Mouse (Mus musculus): Measurements from ENCODE around the gene Axdnd1. TPM values are rescaled to one million over a fixed set of nuclear protein-coding genes. Genes with fewer than 3 reads are reported as not detected.

Gene Axdnd1
- total RNA-seq, 1 experiment: 0.49 TPM

- peaks cover 8% of the 10 kb centered on the region; the same call in 1 of the 2 replicates for H3K36me3 ChIP-seq (ENCODE audit: control insufficient read depth, insufficient read depth, low read length, poor library complexity, severe bottlenecking)
- in situ Hi-C loops (cut with MboI; ENCODE audit: low sequenced_read_pairs in 2 of 2, unreplicated experiment in 2 of 2): no loop called here
These were observed 33.4 kb upstream of the Axdnd1 start for GRCm38 (mm10) chr1:156454384-156454783.

GRCm38 (mm10) chr1:156453876-156454275, 32.9 kb upstream of the Axdnd1 start:
- in situ Hi-C loops (cut with MboI; ENCODE audit: low sequenced_read_pairs in 2 of 2, unreplicated experiment in 2 of 2): no loop called here
- no peak overlapping the region for H3K27ac ChIP-seq (ENCODE audit: insufficient read depth, low read depth, low read length, poor library complexity, severe bottlenecking)
- no peak overlapping the region for H3K4me3 ChIP-seq (ENCODE audit: insufficient read depth in 1 of 2, low read depth in 1 of 2, low read length in 2 of 2, poor library complexity in 1 of 2, severe bottlenecking in 1 of 2)
- H3K9ac ChIP-seq (ENCODE audit: insufficient read depth, low read depth, low read length, poor library complexity, severe bottlenecking): no peak overlapping the region
- peaks cover 0 to 5% of the 10 kb centered on the region in 2 experiments; a peak in 1 of 4 replicates for H3K4me1 ChIP-seq (ENCODE audit: control insufficient read depth in 2 of 2, insufficient read depth in 2 of 2, low read length in 2 of 2, poor library complexity in 1 of 2)
- no peaks in the 10 kb centered on the region for H3K9me3 ChIP-seq (ENCODE audit: control insufficient read depth, insufficient read depth, low read depth, low read length)
- peaks cover 8% of the 10 kb centered on the region; the same call in 1 of the 2 replicates for H3K36me3 ChIP-seq (ENCODE audit: control insufficient read depth, insufficient read depth, low read length, poor library complexity, severe bottlenecking)
- TF ChIP-seq ZC3H11A (IDR thresholded peaks at IDR 0.05; ENCODE audit: borderline replicate concordance, low read depth, low read length) (no peak), MAFK (IDR thresholded peaks at IDR 0.05; ENCODE audit: insufficient read depth, low read depth, low read length) (no peak)
- no peak for DNase-seq (ENCODE audit: low read depth, low spot score)

More at GRCm38 (mm10) chr1:156454384-156454783, 33.4 kb upstream of the Axdnd1 start:
- TF ChIP-seq CHD2 (IDR thresholded peaks at IDR 0.05; ENCODE audit: low read depth, low read length) (no peak), ZNF384 (IDR thresholded peaks at IDR 0.05; ENCODE audit: low read depth, low read length) (no peak), HCFC1 (IDR thresholded peaks at IDR 0.05; ENCODE audit: borderline replicate concordance, insufficient read depth, low read length) (no peak), MAFK (IDR thresholded peaks at IDR 0.05; ENCODE audit: insufficient read depth, low read depth, low read length) (no peak), ZC3H11A (IDR thresholded peaks at IDR 0.05; ENCODE audit: borderline replicate concordance, low read depth, low read length) (no peak)
- Histone ChIP-seq H3K9me3 (ENCODE audit: control insufficient read depth, insufficient read depth, low read depth, low read length) (no peaks in the 10 kb centered on the region), H3K27ac (ENCODE audit: insufficient read depth, low read depth, low read length, poor library complexity, severe bottlenecking) (no peak overlapping the region), H3K4me1 (ENCODE audit: control insufficient read depth in 2 of 2, insufficient read depth in 2 of 2, low read length in 2 of 2, poor library complexity in 1 of 2) (peaks cover 0 to 3% of the 10 kb centered on the region in 2 experiments; a peak in 1 of 4 replicates), H3K9ac (ENCODE audit: insufficient read depth, low read depth, low read length, poor library complexity, severe bottlenecking) (no peak overlapping the region), H3K4me3 (ENCODE audit: insufficient read depth in 1 of 2, low read depth in 1 of 2, low read length in 2 of 2, poor library complexity in 1 of 2, severe bottlenecking in 1 of 2) (no peak overlapping the region)
- DNase-seq (ENCODE audit: low read depth, low spot score): no peak

GRCm38 (mm10) chr1:156450478-156450877, 29.5 kb upstream of the Axdnd1 start:
- Histone ChIP-seq H3K4me3 (ENCODE audit: insufficient read depth in 1 of 2, low read depth in 1 of 2, low read length in 2 of 2, poor library complexity in 1 of 2, severe bottlenecking in 1 of 2) (no peak overlapping the region), H3K36me3 (ENCODE audit: control insufficient read depth, insufficient read depth, low read length, poor library complexity, severe bottlenecking) (peaks cover 6% of the 10 kb centered on the region; the same call in 1 of the 2 replicates), H3K9me3 (ENCODE audit: control insufficient read depth, insufficient read depth, low read depth, low read length) (no peaks in the 10 kb centered on the region), H3K9ac (ENCODE audit: insufficient read depth, low read depth, low read length, poor library complexity, severe bottlenecking) (no peak overlapping the region), H3K4me1 (ENCODE audit: control insufficient read depth in 2 of 2, insufficient read depth in 2 of 2, low read length in 2 of 2, poor library complexity in 1 of 2) (peaks cover 0 to 5% of the 10 kb centered on the region in 2 experiments; a peak in 1 of 4 replicates), H3K27ac (ENCODE audit: insufficient read depth, low read depth, low read length, poor library complexity, severe bottlenecking) (no peak overlapping the region)
- in situ Hi-C loops (cut with MboI; ENCODE audit: low sequenced_read_pairs in 2 of 2, unreplicated experiment in 2 of 2): no loop called here
- no peak for DNase-seq (ENCODE audit: low read depth, low spot score)
- TF ChIP-seq MAFK (IDR thresholded peaks at IDR 0.05; ENCODE audit: insufficient read depth, low read depth, low read length) (peak; percentile 85), HCFC1 (IDR thresholded peaks at IDR 0.05; ENCODE audit: borderline replicate concordance, insufficient read depth, low read length) (no peak)

GRCm38 (mm10) chr1:156449691-156450090, 28.7 kb upstream of the Axdnd1 start:
- Histone ChIP-seq H3K36me3 (ENCODE audit: control insufficient read depth, insufficient read depth, low read length, poor library complexity, severe bottlenecking) (peaks cover 2% of the 10 kb centered on the region; the same call in 1 of the 2 replicates), H3K9ac (ENCODE audit: insufficient read depth, low read depth, low read length, poor library complexity, severe bottlenecking) (no peak overlapping the region), H3K4me1 (ENCODE audit: control insufficient read depth in 2 of 2, insufficient read depth in 2 of 2, low read length in 2 of 2, poor library complexity in 1 of 2) (peaks cover 0 to 5% of the 10 kb centered on the region in 2 experiments; a peak in 1 of 4 replicates), H3K4me3 (ENCODE audit: insufficient read depth in 1 of 2, low read depth in 1 of 2, low read length in 2 of 2, poor library complexity in 1 of 2, severe bottlenecking in 1 of 2) (no peak overlapping the region), H3K9me3 (ENCODE audit: control insufficient read depth, insufficient read depth, low read depth, low read length) (no peaks in the 10 kb centered on the region), H3K27ac (ENCODE audit: insufficient read depth, low read depth, low read length, poor library complexity, severe bottlenecking) (no peak overlapping the region)
- in situ Hi-C loops (cut with MboI; ENCODE audit: low sequenced_read_pairs in 2 of 2, unreplicated experiment in 2 of 2): no loop called here
- no peak for DNase-seq (ENCODE audit: low read depth, low spot score)
- TF ChIP-seq MAFK (IDR thresholded peaks at IDR 0.05; ENCODE audit: insufficient read depth, low read depth, low read length) (no peak), ZNF384 (IDR thresholded peaks at IDR 0.05; ENCODE audit: low read depth, low read length) (no peak), HCFC1 (IDR thresholded peaks at IDR 0.05; ENCODE audit: borderline replicate concordance, insufficient read depth, low read length) (no peak), CHD2 (IDR thresholded peaks at IDR 0.05; ENCODE audit: low read depth, low read length) (no peak), ZC3H11A (IDR thresholded peaks at IDR 0.05; ENCODE audit: borderline replicate concordance, low read depth, low read length) (no peak)

- DNase-seq (ENCODE audit: low read depth, low spot score): no peak
- Histone ChIP-seq H3K27ac (ENCODE audit: insufficient read depth, low read depth, low read length, poor library complexity, severe bottlenecking) (no peak overlapping the region), H3K36me3 (ENCODE audit: control insufficient read depth, insufficient read depth, low read length, poor library complexity, severe bottlenecking) (peaks cover 2% of the 10 kb centered on the region; the same call in 1 of the 2 replicates), H3K9ac (ENCODE audit: insufficient read depth, low read depth, low read length, poor library complexity, severe bottlenecking) (no peak overlapping the region), H3K4me1 (ENCODE audit: control insufficient read depth in 2 of 2, insufficient read depth in 2 of 2, low read length in 2 of 2, poor library complexity in 1 of 2) (peaks cover 0 to 5% of the 10 kb centered on the region in 2 experiments; a peak in 1 of 4 replicates), H3K9me3 (ENCODE audit: control insufficient read depth, insufficient read depth, low read depth, low read length) (no peaks in the 10 kb centered on the region), H3K4me3 (ENCODE audit: insufficient read depth in 1 of 2, low read depth in 1 of 2, low read length in 2 of 2, poor library complexity in 1 of 2, severe bottlenecking in 1 of 2) (no peak overlapping the region)
- in situ Hi-C loops (cut with MboI; ENCODE audit: low sequenced_read_pairs in 2 of 2, unreplicated experiment in 2 of 2): no loop called here
- TF ChIP-seq MAFK (IDR thresholded peaks at IDR 0.05; ENCODE audit: insufficient read depth, low read depth, low read length): no peak
- TF ChIP-seq ZNF384 (IDR thresholded peaks at IDR 0.05; ENCODE audit: low read depth, low read length): no peak
- TF ChIP-seq ZC3H11A (IDR thresholded peaks at IDR 0.05; ENCODE audit: borderline replicate concordance, low read depth, low read length): no peak
- no peak for TF ChIP-seq HCFC1 (IDR thresholded peaks at IDR 0.05; ENCODE audit: borderline replicate concordance, insufficient read depth, low read length)
- TF ChIP-seq CHD2 (IDR thresholded peaks at IDR 0.05; ENCODE audit: low read depth, low read length): no peak
These were observed 28.1 kb upstream of the Axdnd1 start for GRCm38 (mm10) chr1:156449089-156449488.
